Comparison of ENCODE assay signal across 13 mouse cellular contexts in the genomic region with DNA sequence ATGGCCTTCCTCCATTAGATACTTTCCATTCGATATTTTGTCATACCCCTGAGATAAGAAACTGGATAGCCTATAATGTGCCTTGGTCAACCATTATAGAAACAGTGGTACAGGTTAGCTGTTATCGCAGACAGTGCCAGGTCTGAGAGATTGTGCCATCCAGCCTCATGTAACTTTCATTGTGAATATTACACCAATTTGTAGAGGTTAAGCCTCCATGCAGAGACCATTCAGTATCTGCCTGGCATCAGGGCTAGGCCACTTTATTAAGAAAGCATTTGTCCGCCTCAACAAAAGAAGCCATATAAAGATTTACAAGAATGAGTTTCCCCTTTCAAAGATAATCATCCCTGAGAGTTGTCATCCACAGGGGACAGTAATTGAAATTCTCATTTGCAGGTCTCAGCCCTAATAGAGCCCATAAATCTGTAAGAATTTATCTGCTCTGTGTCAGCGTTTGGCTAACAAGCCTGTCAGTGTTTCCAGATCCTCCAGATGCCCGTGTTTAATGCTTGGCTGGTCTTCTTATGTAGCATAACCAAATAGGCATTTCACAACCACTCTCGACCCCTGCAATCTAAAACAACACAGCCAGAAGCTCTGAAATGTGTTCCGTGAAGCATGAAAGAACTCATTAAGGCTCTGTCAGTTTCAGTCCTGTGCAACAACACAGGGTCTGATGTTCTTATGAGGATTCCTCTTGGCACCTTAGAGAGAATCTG. TPM values are rescaled to one million over a fixed set of nuclear protein-coding genes. Genes with fewer than 3 reads are reported as not detected.
DNase-seq lines count a peak whose midpoint lies in the region; ATAC-seq and TF ChIP-seq lines count a peak whose summit lies in the region.
"Had no signal": no experiment of that assay in that cellular context is flagged by ENCODE, and none has a peak within 500 bp of the region (broad histone marks: within the 10 kb centered on the region; RNA-seq: fewer than 3 reads in every experiment).

No protein-coding gene starts in this region.

- H3K9ac ChIP-seq in neural tube, embryonic 11.5 days (ENCODE audit: low read length) = no peak overlapping the region
- H3K9ac ChIP-seq in forebrain, embryonic 13.5 days = no peak overlapping the region
- no peak overlapping the region for H3K9ac ChIP-seq in limb, embryonic 14.5 days (ENCODE audit: low read depth, low read length, severe bottlenecking)
- H3K9ac ChIP-seq: liver, embryonic 15.5 days had no signal

- no peak overlapping the region for H3K27ac ChIP-seq in neural tube, embryonic 11.5 days (ENCODE audit: low read depth, low read length)
- peak overlapping the region; percentile 65 for H3K27ac ChIP-seq in forebrain, embryonic 13.5 days
- no peak overlapping the region for H3K27ac ChIP-seq in limb, embryonic 14.5 days (replicated peaks; ENCODE audit: low read depth, low read length)
- H3K27ac ChIP-seq: liver, embryonic 15.5 days had no signal

- DNase-seq in neural tube, embryonic 11.5 days (ENCODE audit: low spot score) = peak; percentile 40
- no peak for DNase-seq in neural tube, embryonic 10.5 days (ENCODE audit: extremely low spot score, low spot score)
- DNase-seq in limb, embryonic 14.5 days (ENCODE audit: low spot score) = peak; percentile 28
- DNase-seq in left cerebral cortex, adult 18-20 months (ENCODE audit: low spot score in 2 of 2) = no peak
- no peak for DNase-seq in frontal cortex, postnatal 14 days (ENCODE audit: low spot score in 2 of 2)
- no peak for DNase-seq in urinary bladder, postnatal 10 days (ENCODE audit: low spot score)
- DNase-seq: adrenal gland, adult 2 months; cerebellum, adult 9-11 months; heart, postnatal 36 days; thymus, postnatal 14 days had no signal

- TF ChIP-seq POLR2A in limb, embryonic 14.5 days (IDR thresholded peaks at IDR 0.05; ENCODE audit: borderline replicate concordance, extremely low read depth, insufficient read depth, insufficient read length) = no peak

- no peak overlapping the region for H3K4me3 ChIP-seq in neural tube, embryonic 11.5 days (ENCODE audit: low read depth, low read length)
- H3K4me3 ChIP-seq in forebrain, embryonic 13.5 days = no peak overlapping the region
- H3K4me3 ChIP-seq in limb, embryonic 14.5 days (replicated peaks; ENCODE audit: low read length) = no peak overlapping the region
- H3K4me3 ChIP-seq: liver, embryonic 15.5 days had no signal

- ATAC-seq in neural tube, embryonic 11.5 days (ENCODE audit: insufficient read depth, low FRiP score, low TSS enrichment) = peak; percentile 85
- ATAC-seq in forebrain, embryonic 13.5 days = peak; percentile 88
- ATAC-seq in limb, embryonic 14.5 days (ENCODE audit: low FRiP score, low read depth) = 0 out of 2 replicates have a peak, but pooled peaks have one; percentile 26

- H3K4me2 ChIP-seq in neural tube, embryonic 11.5 days (ENCODE audit: low read depth) = no peak overlapping the region
- H3K4me2 ChIP-seq in forebrain, embryonic 13.5 days = no peak overlapping the region
- no peak overlapping the region for H3K4me2 ChIP-seq in limb, embryonic 14.5 days (replicated peaks; ENCODE audit: low read depth, low read length, severe bottlenecking)
- H3K4me2 ChIP-seq: liver, embryonic 15.5 days had no signal

- no peaks in the 10 kb centered on the region for H3K36me3 ChIP-seq in neural tube, embryonic 11.5 days (ENCODE audit: control insufficient read depth, insufficient read depth, low read length)
- H3K36me3 ChIP-seq in forebrain, embryonic 13.5 days (ENCODE audit: poor library complexity, severe bottlenecking) = no peaks in the 10 kb centered on the region
- no peaks in the 10 kb centered on the region for H3K36me3 ChIP-seq in limb, embryonic 14.5 days (ENCODE audit: control insufficient read depth, insufficient read depth, low read length)
- H3K36me3 ChIP-seq: liver, embryonic 15.5 days had no signal

- H3K4me1 ChIP-seq in neural tube, embryonic 11.5 days (ENCODE audit: control insufficient read depth, insufficient read depth, low read length) = no peaks in the 10 kb centered on the region; the same call in 1 of the 2 replicates
- peaks cover 51% of the 10 kb centered on the region for H3K4me1 ChIP-seq in forebrain, embryonic 13.5 days
- no peaks in the 10 kb centered on the region for H3K4me1 ChIP-seq in limb, embryonic 14.5 days (ENCODE audit: control insufficient read depth, insufficient read depth, low read length)
- H3K4me1 ChIP-seq: liver, embryonic 15.5 days had no signal

- H3K27me3 ChIP-seq in neural tube, embryonic 11.5 days (ENCODE audit: control insufficient read depth, insufficient read depth, low read length) = peaks cover 2% of the 10 kb centered on the region; the same call in 1 of the 2 replicates
- H3K27me3 ChIP-seq in forebrain, embryonic 13.5 days = no peaks in the 10 kb centered on the region
- H3K27me3 ChIP-seq in limb, embryonic 14.5 days (ENCODE audit: control insufficient read depth, insufficient read depth, low read length) = no peaks in the 10 kb centered on the region
- H3K27me3 ChIP-seq: liver, embryonic 15.5 days had no signal

- 34% methylated on average over 7 of the region's 7 CpGs for WGBS in neural tube, embryonic 11.5 days
- WGBS in forebrain, embryonic 13.5 days = 18% methylated on average over 7 of the region's 7 CpGs
- 34% methylated on average over 7 of the region's 7 CpGs for WGBS in limb, embryonic 14.5 days

- H3K9me3 ChIP-seq in neural tube, embryonic 11.5 days (ENCODE audit: control insufficient read depth, low read length) = no peaks in the 10 kb centered on the region
- no peaks in the 10 kb centered on the region for H3K9me3 ChIP-seq in forebrain, embryonic 13.5 days (replicated peaks)
- no peaks in the 10 kb centered on the region for H3K9me3 ChIP-seq in limb, embryonic 14.5 days (ENCODE audit: control insufficient read depth, low read length)
- H3K9me3 ChIP-seq: liver, embryonic 15.5 days had no signal

RNA-seq across cellular contexts. Expression of a gene that starts 28.3 kb away (rescaled TPM):
- 0.08 and 0.15 TPM in 2 replicates for polyA plus RNA-seq in neural tube, embryonic 11.5 days (2014; fragmentation: Nextera tagmentation; extraction: Ambion mirVana)
- polyA plus RNA-seq in forebrain, embryonic 13.5 days (2015; fragmentation: Nextera tagmentation; extraction: Ambion mirVana) = 1.2 and 1.5 TPM in 2 replicates
- polyA plus RNA-seq in limb, embryonic 14.5 days (2012; rRNA removed) = 0.34 and 0.36 TPM in 2 replicates
- 0.62 and 0.77 TPM in 2 replicates for polyA plus RNA-seq in limb, embryonic 14.5 days (2014; fragmentation: Nextera tagmentation; extraction: Ambion mirVana)
- under 1 TPM; 0.19 to 0.56 TPM for total RNA-seq in left cerebral cortex, adult 18-20 months (2021)
- total RNA-seq: megakaryocyte-erythroid progenitor cell, adult 5-6 weeks had no signal

RNA-seq across cellular contexts. Expression of a gene that starts 28.4 kb away (rescaled TPM):
- polyA plus RNA-seq in neural tube, embryonic 11.5 days (2014; fragmentation: Nextera tagmentation; extraction: Ambion mirVana) = 6.7 and 8.8 TPM in 2 replicates
- 8.9 and 9.9 TPM in 2 replicates for polyA plus RNA-seq in forebrain, embryonic 13.5 days (2015; fragmentation: Nextera tagmentation; extraction: Ambion mirVana)
- polyA plus RNA-seq in limb, embryonic 14.5 days (2012; rRNA removed) = 6.8 and 7.4 TPM in 2 replicates
- polyA plus RNA-seq in limb, embryonic 14.5 days (2014; fragmentation: Nextera tagmentation; extraction: Ambion mirVana) = 6.7 and 7.6 TPM in 2 replicates
- 1 to 10 TPM; 7.5 to 8.4 TPM for total RNA-seq in left cerebral cortex, adult 18-20 months (2021)

Comparison
In these comparisons a context has a peak if more than half of its experiments do, and no peak if none do; other contexts are left out.
1. DNase-seq: peak in neural tube, embryonic 11.5 days (single experiment) and limb, embryonic 14.5 days (single experiment); none in neural tube, embryonic 10.5 days (single experiment), left cerebral cortex, adult 18-20 months (0 of 2), frontal cortex, postnatal 14 days (0 of 2) and urinary bladder, postnatal 10 days (single experiment).
2. ATAC-seq: peak in every context shown above with its lines; median percentile 88 in forebrain, embryonic 13.5 days; 85 in neural tube, embryonic 11.5 days; 26 in limb, embryonic 14.5 days.